Mouse (Mus musculus) forebrain, embryonic 11.5 days (tissue): ENCODE results near the gene Tfdp1. TPM values are rescaled to one million over a fixed set of nuclear protein-coding genes. Genes with fewer than 3 reads are reported as not detected.

ENCODE experiments used
- ATAC-seq: fragments of 200-750 bp; cut with Nextera tagmentation; replicated peaks from 2 replicates; pipeline ENCODE4 v1.8.0; 2017; ENCODE audit warnings: moderate TSS enrichment; ENCODE audit not compliant: low FRiP score
- DNase-seq: peaks from one replicate; pipeline ENCODE4 v3.0.0-alpha.2; 2017; ENCODE audit warnings: low spot score
- H3K27ac ChIP-seq: fragments of 300-500 bp; sonication (generic); 2 replicates; pipeline ENCODE4 v1.5.1; 2014; ENCODE audit warnings: low read depth, low read length
- H3K27me3 ChIP-seq: fragments of 300-500 bp; sonication (generic); 2 replicates; pipeline ENCODE4 v1.6.1; 2014; ENCODE audit warnings: mild to moderate bottlenecking, low read length, mixed read lengths; ENCODE audit not compliant: control insufficient read depth, insufficient read depth
- H3K36me3 ChIP-seq: fragments of 300-500 bp; sonication (generic); 2 replicates; pipeline ENCODE4 v1.6.1; 2014; ENCODE audit warnings: mild to moderate bottlenecking, low read length, moderate library complexity, mixed read lengths; ENCODE audit not compliant: control insufficient read depth, insufficient read depth
- H3K4me1 ChIP-seq: fragments of 300-500 bp; sonication (generic); replicated peaks from 2 replicates; pipeline ENCODE4 v1.6.1; 2014; ENCODE audit warnings: low read length, mixed read lengths; ENCODE audit not compliant: control insufficient read depth, insufficient read depth
- H3K4me2 ChIP-seq: fragments of 300-500 bp; sonication (generic); 2 replicates; pipeline ENCODE4 v1.6.1; 2014; ENCODE audit warnings: low read depth, mild to moderate bottlenecking, low read length, moderate library complexity, mixed read lengths; ENCODE audit not compliant: severe bottlenecking
- H3K4me3 ChIP-seq: fragments of 300-500 bp; sonication (generic); 2 replicates; pipeline ENCODE4 v1.5.1; 2014; ENCODE audit warnings: low read depth, low read length
- H3K9ac ChIP-seq: fragments of 300-500 bp; sonication (generic); 2 replicates; pipeline ENCODE4 v1.6.1; 2014; ENCODE audit warnings: low read length
- H3K9me3 ChIP-seq: fragments of 300-500 bp; sonication (generic); 2 replicates; pipeline ENCODE4 v1.6.1; 2016; ENCODE audit warnings: low read length, mixed read lengths; ENCODE audit not compliant: control insufficient read depth
- WGBS: fragments of 180-500 bp; shearing (Covaris S2); extraction: QIAGEN DNeasy Blood & Tissue Kit; methylation state at CpG from one replicate; pipeline ENCODE4 v1.1.7; 2014; 5-methylcytosine and 5-hydroxymethylcytosine counted together
- polyA plus RNA-seq: library from polyadenylated mRNA; unstranded; fragments of >200 nt; fragmentation: Nextera tagmentation; extraction: Ambion mirVana; gene quantifications from 2 replicates; pipeline ENCODE4 v1.2.1, GENCODE M21; 2014

Tfdp1 gene
- polyA plus RNA-seq, 1 experiment from 2014 or later = 244 TPM

DNA sequence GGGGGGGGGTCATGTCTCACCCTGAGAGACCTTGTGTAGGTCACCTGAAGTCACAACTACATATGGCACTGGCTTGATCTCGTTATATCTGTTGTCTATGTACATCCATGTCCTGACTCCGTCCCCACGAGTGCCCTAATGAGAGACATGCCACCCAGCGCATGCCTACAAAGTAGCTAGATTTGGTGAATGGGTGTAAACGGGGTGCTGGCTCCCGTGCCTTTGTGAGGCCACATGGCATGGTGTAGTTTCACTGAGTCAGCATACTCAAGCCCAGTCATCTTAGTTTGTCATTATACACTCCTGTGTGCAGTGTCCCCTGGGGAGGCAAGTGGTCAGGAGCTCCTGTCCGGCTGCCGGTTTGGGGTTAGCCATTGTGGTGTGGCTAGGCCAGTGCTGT is 2.1 kb downstream of the Tfdp1 start:
- ATAC-seq = no peak
- WGBS = 89% methylated on average over 8 of the region's 8 CpGs
- Histone ChIP-seq H3K36me3 (peaks cover 3% of the 10 kb centered on the region; the same call in 1 of the 2 replicates), H3K9ac (peak overlapping the region; percentile 96; the same call in 1 of the 2 replicates), H3K4me1 (peaks cover 4% of the 10 kb centered on the region; the same call in 1 of the 2 replicates), H3K27ac (no peak overlapping the region), H3K4me2 (peak overlapping the region; percentile 79; the same call in 1 of the 2 replicates), H3K9me3 (no peaks in the 10 kb centered on the region), H3K4me3 (peak overlapping the region; percentile 95; the same call in 1 of the 2 replicates), H3K27me3 (no peaks in the 10 kb centered on the region)
- DNase-seq = no peak

DNA sequence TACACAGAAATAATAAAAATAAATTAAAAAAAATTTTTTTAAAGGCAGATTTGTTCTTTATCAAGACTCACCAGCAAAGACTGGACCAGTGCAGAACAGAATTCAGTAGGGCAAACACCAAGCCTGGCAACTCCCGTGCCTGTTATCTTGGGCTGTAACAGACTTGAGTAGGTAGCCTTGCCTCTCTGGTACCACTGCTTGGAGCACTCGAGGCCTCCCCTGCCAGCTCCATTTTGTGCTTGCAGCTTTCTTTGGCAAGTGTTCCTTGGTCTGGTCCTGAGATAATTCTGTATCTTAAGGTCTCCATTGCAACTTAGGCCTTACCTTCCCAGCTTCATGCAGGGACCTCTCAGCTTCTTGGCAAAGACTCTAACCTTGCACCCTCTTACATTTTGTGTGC is 3.8 kb downstream of the Tfdp1 start:
- ATAC-seq = no peak
- Histone ChIP-seq H3K4me3 (no peak overlapping the region), H3K4me1 (peaks cover 4% of the 10 kb centered on the region; the same call in 1 of the 2 replicates), H3K27me3 (no peaks in the 10 kb centered on the region), H3K27ac (no peak overlapping the region), H3K9ac (no peak overlapping the region), H3K4me2 (no peak overlapping the region), H3K36me3 (peaks cover 9% of the 10 kb centered on the region), H3K9me3 (no peaks in the 10 kb centered on the region)
- no peak for DNase-seq
- WGBS = 79% methylated on average over 2 of the region's 2 CpGs

DNA sequence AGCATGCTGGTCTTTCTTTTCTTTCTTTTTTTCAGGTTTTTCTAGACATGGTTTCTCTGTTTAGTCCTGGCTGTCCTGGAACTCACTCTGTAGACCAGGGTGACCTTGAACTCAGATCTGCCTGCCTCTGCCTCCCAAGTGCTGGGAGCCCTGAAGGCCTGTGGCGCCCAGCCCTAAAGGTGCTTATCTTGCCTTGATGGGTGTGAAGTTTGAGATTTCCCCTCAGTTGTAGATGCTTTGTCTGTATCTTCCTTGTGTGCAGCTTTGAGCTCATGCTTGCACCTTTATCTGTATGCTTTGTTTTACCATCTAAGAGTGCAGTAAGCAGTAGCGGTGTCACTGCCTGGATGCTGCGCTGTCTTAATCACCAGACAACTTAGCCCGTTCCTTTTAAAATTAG is 4.6 kb downstream of the Tfdp1 start:
- DNase-seq (no peak), ATAC-seq (no peak)
- Histone ChIP-seq H3K9ac (no peak overlapping the region), H3K4me1 (peaks cover 1% of the 10 kb centered on the region; the same call in 1 of the 2 replicates), H3K4me3 (no peak overlapping the region), H3K36me3 (peaks cover 9% of the 10 kb centered on the region), H3K27ac (no peak overlapping the region), H3K27me3 (no peaks in the 10 kb centered on the region), H3K4me2 (no peak overlapping the region), H3K9me3 (no peaks in the 10 kb centered on the region)
- WGBS = 94% methylated on average over 4 of the region's 4 CpGs

DNA sequence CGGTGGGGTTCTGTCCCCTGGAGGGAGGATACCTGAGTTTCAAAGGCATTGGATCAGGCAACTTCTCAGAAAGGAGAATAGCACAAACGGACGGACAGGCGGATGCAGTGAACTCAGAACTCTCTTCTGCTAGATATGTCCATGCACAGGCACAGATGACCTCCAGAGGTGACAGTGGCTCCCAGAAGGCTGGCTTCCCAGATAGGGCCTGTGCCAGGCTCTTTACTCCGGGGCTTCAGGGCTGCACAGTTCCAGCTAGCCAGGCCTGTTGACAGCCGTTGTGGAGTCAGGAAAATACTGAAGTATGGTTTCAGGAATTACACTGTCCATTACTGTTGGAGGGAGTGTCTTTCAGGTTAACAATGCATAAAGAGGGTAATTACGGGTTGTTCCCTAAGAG is 11.5 kb downstream of the Tfdp1 start:
- H3K36me3 ChIP-seq = peaks cover 13% of the 10 kb centered on the region
- WGBS = 93% methylated on average over 7 of the region's 7 CpGs
- H3K4me3 ChIP-seq = no peak overlapping the region

DNA sequence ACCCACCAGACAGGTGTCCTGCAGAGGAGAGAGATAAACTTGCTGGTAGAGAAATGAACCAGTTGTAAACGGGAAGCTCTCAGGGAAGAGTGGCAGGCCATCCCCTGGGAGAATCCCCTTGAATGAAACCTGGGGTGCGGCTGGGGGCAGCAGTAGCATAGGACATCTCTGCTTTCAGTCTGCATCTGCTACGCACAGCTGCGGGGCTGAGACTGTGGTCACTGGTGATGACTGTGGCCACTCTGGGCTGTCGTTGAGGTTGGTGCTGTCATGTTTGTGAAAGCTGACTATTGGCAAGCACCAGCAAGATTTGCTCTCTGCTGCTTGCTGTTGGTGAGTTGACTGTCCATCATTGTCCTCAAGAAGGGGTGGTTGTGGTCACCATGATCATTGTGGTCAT is 13.0 kb downstream of the Tfdp1 start:
- H3K36me3 ChIP-seq = peaks cover 17% of the 10 kb centered on the region
- H3K27me3 ChIP-seq = no peaks in the 10 kb centered on the region
- no peak overlapping the region for H3K9ac ChIP-seq
- no peak for DNase-seq
- 91% methylated on average over 5 of the region's 5 CpGs for WGBS
- no peak overlapping the region for H3K27ac ChIP-seq
- H3K4me1 ChIP-seq = no peaks in the 10 kb centered on the region
- H3K4me3 ChIP-seq = no peak overlapping the region
- no peak overlapping the region for H3K4me2 ChIP-seq
- no peak for ATAC-seq
- H3K9me3 ChIP-seq = no peaks in the 10 kb centered on the region

More for the DNA sequence above, 11.5 kb downstream of the Tfdp1 start:
- Histone ChIP-seq H3K27ac (no peak overlapping the region), H3K4me2 (no peak overlapping the region), H3K9ac (no peak overlapping the region), H3K9me3 (no peaks in the 10 kb centered on the region), H3K27me3 (no peaks in the 10 kb centered on the region), H3K4me1 (no peaks in the 10 kb centered on the region)
- DNase-seq (no peak), ATAC-seq (no peak)

DNA sequence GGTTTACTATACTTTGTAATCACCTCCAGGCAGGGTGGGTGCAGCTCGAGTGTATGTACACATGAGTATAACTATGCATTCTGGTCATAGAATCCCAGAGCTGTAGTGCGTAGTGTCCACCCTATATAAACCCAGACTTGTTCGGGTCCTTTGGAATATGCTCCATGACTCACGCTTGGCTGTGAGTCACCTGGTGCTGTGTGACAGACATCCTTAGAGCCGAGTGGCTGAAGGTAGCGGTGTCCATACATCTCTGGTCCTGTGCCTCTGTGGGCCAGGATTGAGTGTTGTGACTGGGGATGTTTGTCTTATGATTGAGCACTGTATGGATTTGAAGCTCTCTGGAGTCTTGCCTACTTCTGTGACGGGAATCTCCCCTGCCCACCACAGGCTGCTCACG is 14.1 kb downstream of the Tfdp1 start:
- no peaks in the 10 kb centered on the region for H3K27me3 ChIP-seq
- H3K9me3 ChIP-seq = no peaks in the 10 kb centered on the region
- H3K36me3 ChIP-seq = peaks cover 21% of the 10 kb centered on the region
- no peak overlapping the region for H3K4me2 ChIP-seq
- DNase-seq = no peak
- H3K4me3 ChIP-seq = no peak overlapping the region
- WGBS = 94% methylated on average over 8 of the region's 8 CpGs
- no peak overlapping the region for H3K27ac ChIP-seq
- no peaks in the 10 kb centered on the region for H3K4me1 ChIP-seq
- no peak for ATAC-seq
- H3K9ac ChIP-seq = no peak overlapping the region

DNA sequence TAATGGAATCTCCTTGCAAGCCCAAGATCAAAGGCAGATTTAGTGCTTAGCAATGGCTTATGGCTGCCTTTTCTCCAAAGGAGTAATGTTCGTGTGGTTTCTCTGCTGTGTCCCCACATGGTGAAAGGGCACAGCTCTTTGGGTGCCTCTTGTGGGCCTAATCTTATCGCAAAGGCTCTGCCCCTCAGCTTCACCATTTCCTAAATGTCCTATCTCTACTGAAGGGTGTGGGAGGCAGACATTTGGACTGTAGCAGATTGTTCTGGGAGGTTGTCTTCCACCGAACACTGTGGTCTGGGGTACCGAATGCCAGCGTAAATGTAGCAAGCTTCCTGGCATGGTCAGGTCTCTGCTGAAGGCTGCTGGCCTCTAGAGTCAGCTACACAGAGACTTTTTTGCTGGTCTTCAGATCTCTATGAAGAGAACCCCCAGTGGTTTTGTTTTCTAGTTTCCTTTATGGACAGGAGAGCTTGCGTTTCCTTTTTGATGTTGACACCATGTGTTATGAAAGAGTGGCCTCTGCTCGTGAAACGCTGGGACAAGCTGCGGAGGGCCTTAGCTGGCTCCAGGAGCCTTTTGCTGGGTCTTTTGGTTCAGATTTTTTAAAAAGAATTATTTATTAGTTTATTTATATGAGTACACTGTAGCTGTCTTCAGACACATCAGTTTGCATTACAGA is 14.7 kb downstream of the Tfdp1 start:
- Histone ChIP-seq H3K4me1 (no peaks in the 10 kb centered on the region), H3K9me3 (no peaks in the 10 kb centered on the region), H3K36me3 (peaks cover 27% of the 10 kb centered on the region), H3K4me3 (no peak overlapping the region), H3K9ac (no peak overlapping the region), H3K27me3 (no peaks in the 10 kb centered on the region), H3K27ac (no peak overlapping the region), H3K4me2 (no peak overlapping the region)
- ATAC-seq (no peak), DNase-seq (no peak)
- WGBS = 89% methylated on average over 9 of the region's 9 CpGs

DNA sequence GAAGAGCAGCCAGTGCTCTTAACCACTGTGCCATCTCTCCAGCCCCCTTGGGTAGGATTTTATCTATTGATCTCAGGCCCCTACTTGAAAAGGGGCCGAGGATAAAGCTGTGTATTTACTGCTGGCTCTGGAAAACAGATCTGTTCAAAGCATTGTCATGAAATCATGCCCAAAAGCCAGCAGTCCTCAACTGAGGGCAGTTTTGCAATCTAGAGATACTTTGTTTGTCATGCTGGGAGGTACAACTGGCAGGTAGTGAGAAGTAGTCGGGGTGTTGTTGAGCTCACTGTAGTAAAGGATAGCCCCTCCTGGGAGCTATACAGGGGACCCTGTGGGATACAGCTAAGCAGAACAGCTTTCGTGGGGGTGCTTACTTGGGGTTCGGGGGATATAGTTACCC is 15.3 kb downstream of the Tfdp1 start:
- Histone ChIP-seq H3K9me3 (no peaks in the 10 kb centered on the region), H3K36me3 (peaks cover 33% of the 10 kb centered on the region), H3K4me3 (no peak overlapping the region), H3K9ac (no peak overlapping the region), H3K27me3 (no peaks in the 10 kb centered on the region), H3K27ac (no peak overlapping the region), H3K4me1 (no peaks in the 10 kb centered on the region), H3K4me2 (no peak overlapping the region)
- ATAC-seq = no peak
- DNase-seq = no peak
- WGBS = 85% methylated on average over 4 of the region's 4 CpGs

DNA sequence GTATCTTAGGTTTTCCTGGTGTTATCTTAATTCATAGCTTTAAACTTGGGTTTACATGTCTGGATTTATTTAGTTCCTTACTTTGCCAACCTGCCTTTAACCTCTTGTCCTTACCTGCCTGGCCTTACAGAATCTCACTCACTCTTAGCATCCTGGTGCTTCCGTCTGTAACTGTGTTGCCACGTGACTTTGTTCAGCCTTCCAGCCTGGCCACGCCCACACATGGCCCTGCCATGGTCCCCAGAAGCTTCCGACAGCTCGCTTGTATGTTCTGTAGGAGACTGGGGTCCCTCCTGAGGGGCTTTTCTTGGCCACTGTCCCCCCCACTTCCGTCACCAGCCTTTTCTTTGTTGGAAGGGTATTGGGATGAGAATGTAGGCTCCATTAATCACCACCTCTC is 17.7 kb downstream of the Tfdp1 start:
- DNase-seq = no peak
- H3K36me3 ChIP-seq = peaks cover 41% of the 10 kb centered on the region
- no peaks in the 10 kb centered on the region for H3K4me1 ChIP-seq
- no peak for ATAC-seq
- H3K9ac ChIP-seq = no peak overlapping the region
- H3K27me3 ChIP-seq = no peaks in the 10 kb centered on the region
- H3K27ac ChIP-seq = no peak overlapping the region
- H3K9me3 ChIP-seq = no peaks in the 10 kb centered on the region
- WGBS = 83% methylated on average over 6 of the region's 6 CpGs
- H3K4me2 ChIP-seq = no peak overlapping the region
- no peak overlapping the region for H3K4me3 ChIP-seq
